Mouse (Mus musculus) G1E (cell line): ENCODE results near the gene Fxr1. TPM values are rescaled to one million over a fixed set of nuclear protein-coding genes. Genes with fewer than 3 reads are reported as not detected.
A peak's percentile ranks its signal among the peaks of the same experiment; 100 is the strongest.
"Not testable (repeated sequence)": the region's sequence is repeated elsewhere in the genome, so short reads cannot be mapped to it uniquely, and the experiment has no call there.

Experiments
- ATAC-seq: 2 replicates; pipeline ENCODE4 v1.8.0; 2016; ENCODE audit warnings: mild to moderate bottlenecking; ENCODE audit not compliant: insufficient number of reproducible peaks, poor library complexity, low FRiP score, severe bottlenecking; ENCODE audit errors: extremely low read depth
- DNase-seq: peaks from one replicate; pipeline ENCODE4 v3.0.0; 2012; ENCODE audit warnings: low spot score
- H3K27me3 ChIP-seq: 2 replicates; pipeline ENCODE4 v1.6.1; 2012; ENCODE audit warnings: mild to moderate bottlenecking, low read length, inconsistent platforms; ENCODE audit not compliant: insufficient read depth
- H3K36me3 ChIP-seq: replicated peaks from 2 replicates; pipeline ENCODE3; 2012; ENCODE audit warnings: mild to moderate bottlenecking, inconsistent platforms
- H3K4me1 ChIP-seq: 2 replicates; pipeline ENCODE4 v1.6.1; 2012; ENCODE audit warnings: low read depth, low read length, inconsistent platforms, mixed read lengths; ENCODE audit not compliant: insufficient read depth
- H3K4me3 ChIP-seq: 2 replicates; pipeline ENCODE4 v1.5.1; 2012; ENCODE audit warnings: low read depth, mild to moderate bottlenecking, inconsistent platforms, low read length, moderate library complexity, mixed read lengths
- H3K9me3 ChIP-seq: replicated peaks from 2 replicates; pipeline ENCODE4 v1.6.1; 2012; ENCODE audit warnings: inconsistent platforms
- CTCF ChIP-seq: IDR thresholded peaks from 2 replicates; pipeline ENCODE4 v1.5.1; 2012; ENCODE audit warnings: low read depth, low read length, inconsistent platforms, mixed read lengths
- GATA1 ChIP-seq: IDR thresholded peaks from 2 replicates; pipeline ENCODE4 v1.6.1; 2012; ENCODE audit warnings: borderline replicate concordance, low read length, inconsistent platforms, mixed read lengths
- GATA2 ChIP-seq: IDR thresholded peaks from 2 replicates; pipeline ENCODE4 v1.6.1; 2012; ENCODE audit warnings: low read depth, low read length, inconsistent platforms, borderline replicate concordance
- POLR2AphosphoS5 ChIP-seq: IDR thresholded peaks from 2 replicates; pipeline ENCODE4 v1.6.1; 2012; ENCODE audit warnings: low read depth, low read length, inconsistent platforms; ENCODE audit not compliant: insufficient replicate concordance
- TAL1 ChIP-seq: conservative IDR thresholded peaks from 2 replicates; pipeline ENCODE4 v1.6.1; 2012; ENCODE audit warnings: low read depth, low read length, inconsistent platforms, mixed read lengths
- polyA plus RNA-seq: library from polyadenylated mRNA; stranded (reverse); fragments of >175 nt; gene quantifications from 2 replicates; pipeline ENCODE4 v1.2.3, GENCODE M21; 2012
- total RNA-seq, 2 experiments: library from RNA; stranded (forward) in 1 of 2; stranded (reverse) in 1 of 2; fragments of 200-1000 nt in 1 of 2; fragments of >200 nt in 1 of 2; fragmentation: Nextera tagmentation in 1 of 2; gene quantifications; 2 replicates each; pipeline ENCODE4 v1.2.3; 2014 to 2017

Fxr1 gene
- total and polyA plus RNA-seq, 3 experiments: 26.6 to 280 (median 214) TPM

DNA sequence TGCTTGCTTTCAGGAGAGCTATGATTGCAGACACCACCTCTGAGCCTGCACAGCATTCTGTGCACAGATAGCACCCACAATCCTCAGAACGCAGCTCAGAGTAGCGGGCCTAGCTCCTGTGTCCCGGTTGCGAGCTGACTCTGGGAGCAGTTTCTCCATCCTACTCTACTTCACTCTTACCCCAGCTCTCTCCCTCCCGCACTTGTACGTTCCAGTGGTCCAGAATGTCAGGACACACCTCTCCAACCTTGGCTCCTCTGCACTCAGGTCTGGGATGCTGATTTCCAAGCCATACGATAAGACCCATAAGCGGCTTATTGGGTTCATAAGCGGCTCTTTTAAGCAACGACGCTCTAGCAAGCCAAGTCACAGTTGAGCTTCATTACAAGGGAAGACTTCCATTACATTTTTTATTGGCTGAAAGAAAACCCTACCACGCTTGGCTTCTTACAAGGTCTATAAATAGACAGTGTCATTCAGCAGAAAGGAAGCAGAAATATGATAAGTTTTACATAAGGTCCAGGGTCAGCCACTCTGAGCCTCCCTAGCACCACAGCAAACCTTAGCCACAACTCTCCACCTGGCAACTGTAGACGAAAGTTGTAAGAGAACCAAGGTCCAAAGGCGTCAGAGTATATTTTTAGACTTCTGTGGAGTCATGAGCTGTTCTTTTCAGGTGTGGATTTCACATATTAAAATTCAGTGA lies 26.2 kb upstream of the Fxr1 start:
- no peak for TF ChIP-seq GATA2
- no peak for TF ChIP-seq TAL1
- no peak for TF ChIP-seq GATA1
- TF ChIP-seq CTCF: no peak
- no peak for TF ChIP-seq POLR2AphosphoS5
- Histone ChIP-seq H3K27me3 (peaks cover 19% of the 10 kb centered on the region), H3K4me1 (peaks cover 3% of the 10 kb centered on the region; the same call in 1 of the 2 replicates), H3K4me3 (no peak overlapping the region), H3K9me3 (no peaks in the 10 kb centered on the region), H3K36me3 (no peaks in the 10 kb centered on the region)
- ATAC-seq (no peak), DNase-seq (no peak)

DNA sequence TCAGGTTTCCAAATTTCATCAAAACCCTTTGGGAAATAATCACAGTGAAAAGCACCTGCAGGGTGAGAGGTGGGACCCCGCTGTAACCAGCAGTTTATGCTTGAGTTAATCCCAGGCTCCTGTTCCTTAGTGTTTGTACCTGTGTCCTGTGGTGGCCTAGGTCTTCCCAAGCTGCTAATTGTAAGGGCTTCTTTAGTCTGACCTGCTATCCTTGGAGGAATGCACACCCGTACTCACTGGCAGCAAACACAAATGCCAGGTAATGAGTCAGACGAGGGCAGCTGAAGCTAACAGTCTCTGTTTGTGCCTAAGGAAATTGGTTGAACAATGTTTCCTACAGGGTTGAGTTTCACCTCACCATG lies 25.6 kb upstream of the Fxr1 start:
- H3K9me3 ChIP-seq: no peaks in the 10 kb centered on the region
- peaks cover 3% of the 10 kb centered on the region; the same call in 1 of the 2 replicates for H3K4me1 ChIP-seq
- H3K36me3 ChIP-seq: no peaks in the 10 kb centered on the region
- TF ChIP-seq POLR2AphosphoS5 (no peak), TAL1 (no peak), CTCF (no peak), GATA2 (no peak), GATA1 (no peak)
- H3K4me3 ChIP-seq: no peak overlapping the region
- H3K27me3 ChIP-seq: peaks cover 19% of the 10 kb centered on the region
- ATAC-seq: no peak
- DNase-seq: no peak

DNA sequence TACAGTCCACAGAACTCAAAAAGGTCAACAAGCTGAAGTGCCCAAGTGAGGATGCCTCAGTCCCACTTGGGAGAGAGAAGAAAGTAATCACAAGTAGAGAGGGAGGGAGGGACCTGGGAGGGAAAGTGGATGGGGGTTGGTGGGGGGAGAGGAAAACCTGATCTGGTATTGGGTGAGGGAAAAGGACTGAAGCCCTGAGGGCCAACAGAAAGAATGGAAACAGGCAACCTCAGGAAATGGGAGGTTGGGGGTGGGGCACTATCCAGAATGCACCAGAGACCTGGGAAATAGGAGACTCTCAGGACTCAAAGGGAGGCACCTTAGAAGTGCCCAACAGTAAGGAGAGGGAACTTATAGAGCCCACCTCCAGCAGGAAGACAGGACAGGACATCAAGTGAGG lies 18.1 kb upstream of the Fxr1 start:
- H3K4me1 ChIP-seq: peaks cover 18% of the 10 kb centered on the region
- H3K27me3 ChIP-seq, H3K9me3 ChIP-seq, H3K4me3 ChIP-seq, H3K36me3 ChIP-seq, ATAC-seq, DNase-seq: not testable (repeated sequence)

DNA sequence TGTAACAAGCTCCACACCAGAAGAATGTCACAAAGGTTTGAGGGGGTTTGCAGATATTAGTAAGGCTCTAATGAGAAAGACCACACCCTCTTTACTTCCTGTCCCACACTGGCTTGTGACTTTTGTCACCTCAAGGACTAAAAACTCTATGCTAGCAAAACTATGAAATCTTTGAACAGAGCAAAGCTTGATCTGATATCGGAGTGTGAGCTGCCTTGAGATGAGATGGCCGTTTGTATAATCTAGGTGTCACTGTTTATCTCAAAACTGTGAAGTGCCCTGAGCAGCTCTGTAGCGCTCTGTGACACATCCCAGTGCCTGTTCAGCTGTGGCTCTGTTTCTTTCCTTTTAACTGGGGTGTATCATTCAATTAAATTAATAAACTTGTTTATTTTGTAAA lies 15.9 kb upstream of the Fxr1 start:
- H3K4me3 ChIP-seq: no peak overlapping the region
- H3K27me3 ChIP-seq: no peaks in the 10 kb centered on the region
- no peaks in the 10 kb centered on the region for H3K9me3 ChIP-seq
- peak; percentile 19 for DNase-seq
- H3K4me1 ChIP-seq: peaks cover 21% of the 10 kb centered on the region
- ATAC-seq: peak; percentile 68
- no peaks in the 10 kb centered on the region for H3K36me3 ChIP-seq
- no peak for TF ChIP-seq CTCF
- TF ChIP-seq GATA2: no peak
- TF ChIP-seq POLR2AphosphoS5: no peak
- no peak for TF ChIP-seq GATA1
- no peak for TF ChIP-seq TAL1

DNA sequence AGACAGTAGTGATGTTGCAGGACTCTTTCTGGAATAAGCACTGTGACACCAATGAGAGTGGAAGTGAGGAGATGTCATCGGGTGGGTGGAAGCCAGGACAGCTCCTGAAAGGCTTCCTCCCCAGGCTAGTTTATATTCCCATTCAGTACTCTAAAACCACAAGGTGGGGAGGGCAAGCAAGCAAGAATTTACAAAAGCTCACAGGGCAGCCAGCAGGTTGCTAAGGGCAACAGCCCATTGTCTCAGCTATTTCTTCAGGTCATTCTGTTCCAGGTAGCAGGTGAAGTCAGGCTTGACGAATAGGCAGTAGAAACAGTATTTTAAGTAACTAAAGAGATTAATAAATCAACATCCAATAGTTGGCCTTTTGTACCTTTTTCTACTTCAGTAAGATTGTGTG lies 13.4 kb upstream of the Fxr1 start:
- ATAC-seq (no peak), DNase-seq (no peak)
- Histone ChIP-seq H3K36me3 (no peaks in the 10 kb centered on the region), H3K4me3 (no peak overlapping the region), H3K4me1 (peaks cover 21% of the 10 kb centered on the region), H3K9me3 (no peaks in the 10 kb centered on the region), H3K27me3 (no peaks in the 10 kb centered on the region)
- TF ChIP-seq POLR2AphosphoS5: no peak

DNA sequence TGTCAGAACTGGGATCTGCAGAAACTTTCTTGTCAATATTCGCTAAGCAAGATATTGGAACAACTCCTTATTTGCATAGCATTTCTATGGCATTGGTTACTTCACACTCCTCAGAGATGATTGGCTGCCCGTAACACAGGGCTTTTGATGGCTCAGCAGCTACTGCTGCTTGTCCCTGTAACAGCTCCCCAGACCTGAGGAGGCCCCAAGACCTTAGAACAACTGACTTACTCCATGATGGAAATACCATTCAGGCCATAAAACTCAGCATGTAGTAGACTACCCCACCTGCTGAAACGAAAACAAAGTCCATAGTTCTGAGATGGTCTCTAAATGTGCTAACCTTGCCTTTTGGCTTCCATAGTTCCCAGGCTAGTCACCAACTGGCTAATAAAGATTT lies 12.9 kb upstream of the Fxr1 start:
- DNase-seq (no peak), ATAC-seq (no peak)
- no peaks in the 10 kb centered on the region for H3K27me3 ChIP-seq
- no peak overlapping the region for H3K4me3 ChIP-seq
- H3K36me3 ChIP-seq: no peaks in the 10 kb centered on the region
- peaks cover 21% of the 10 kb centered on the region for H3K4me1 ChIP-seq
- H3K9me3 ChIP-seq: no peaks in the 10 kb centered on the region
- TF ChIP-seq GATA1: no peak
- TF ChIP-seq CTCF: no peak
- no peak for TF ChIP-seq TAL1
- no peak for TF ChIP-seq GATA2
- TF ChIP-seq POLR2AphosphoS5: no peak

DNA sequence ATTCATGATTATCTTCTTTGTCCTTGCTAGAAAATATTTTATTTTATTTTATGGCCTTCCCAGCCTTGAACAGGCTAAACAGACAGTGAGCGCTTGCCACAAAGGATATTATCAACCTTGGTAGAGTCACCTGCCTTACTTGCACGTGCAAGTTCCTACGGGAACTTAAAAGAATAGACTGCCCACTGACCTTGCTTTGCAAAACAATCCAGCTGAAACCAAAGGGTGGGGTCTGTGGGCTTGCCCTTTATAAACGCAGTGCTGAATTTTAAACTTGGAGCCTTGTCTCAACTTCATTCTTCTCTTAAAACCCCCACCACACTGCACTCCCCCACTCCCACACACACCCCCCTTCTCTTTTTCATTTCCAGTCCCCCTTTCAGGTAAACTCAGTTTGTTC lies 12.1 kb upstream of the Fxr1 start:
- Histone ChIP-seq H3K9me3 (no peaks in the 10 kb centered on the region), H3K4me1 (peaks cover 21% of the 10 kb centered on the region), H3K36me3 (no peaks in the 10 kb centered on the region), H3K4me3 (no peak overlapping the region), H3K27me3 (no peaks in the 10 kb centered on the region)
- ATAC-seq (no peak), DNase-seq (no peak)
- TF ChIP-seq TAL1: no peak
- no peak for TF ChIP-seq CTCF
